Mouse (Mus musculus) midbrain, embryonic 12.5 days (tissue): ENCODE results near the gene Svep1. TPM values are rescaled to one million over a fixed set of nuclear protein-coding genes. Genes with fewer than 3 reads are reported as not detected.

Experiments
- ATAC-seq: fragments of 200-750 bp; cut with Nextera tagmentation; 2 replicates; pipeline ENCODE4 v1.8.0; 2017; ENCODE audit warnings: low read depth, moderate TSS enrichment, moderate library complexity; ENCODE audit not compliant: low FRiP score
- H3K27ac ChIP-seq: fragments of 300-500 bp; sonication (generic); replicated peaks from 2 replicates; pipeline ENCODE4 v1.5.1; 2016; ENCODE audit warnings: mild to moderate bottlenecking
- H3K27me3 ChIP-seq: fragments of 300-500 bp; sonication (generic); 2 replicates; pipeline ENCODE4 v1.6.1; 2016; ENCODE audit warnings: mild to moderate bottlenecking
- H3K36me3 ChIP-seq: fragments of 300-500 bp; sonication (generic); 2 replicates; pipeline ENCODE4 v1.6.1; 2016
- H3K4me1 ChIP-seq: fragments of 300-500 bp; sonication (generic); 2 replicates; pipeline ENCODE4 v1.6.1; 2016
- H3K4me2 ChIP-seq: fragments of 300-500 bp; sonication (generic); replicated peaks from 2 replicates; pipeline ENCODE4 v1.6.1; 2016; ENCODE audit warnings: mild to moderate bottlenecking, moderate library complexity
- H3K4me3 ChIP-seq: fragments of 300-500 bp; sonication (generic); 2 replicates; pipeline ENCODE4 v1.5.1; 2016; ENCODE audit warnings: mild to moderate bottlenecking
- H3K9ac ChIP-seq: fragments of 300-500 bp; sonication (generic); replicated peaks from 2 replicates; pipeline ENCODE4 v1.6.1; 2016; ENCODE audit warnings: mild to moderate bottlenecking, moderate library complexity
- H3K9me3 ChIP-seq: fragments of 300-500 bp; sonication (generic); 2 replicates; pipeline ENCODE4 v1.6.1; 2016; ENCODE audit warnings: mild to moderate bottlenecking
- WGBS: fragments of 180-500 bp; shearing (Covaris S2); methylation state at CpG from one replicate; pipeline ENCODE4 v1.1.7; 2016; 5-methylcytosine and 5-hydroxymethylcytosine counted together
- polyA plus RNA-seq: library from polyadenylated mRNA; unstranded; fragments of >200 nt; fragmentation: Nextera tagmentation; extraction: Ambion mirVana; gene quantifications from 2 replicates; pipeline ENCODE4 v1.2.1, GENCODE M21; 2016

The Svep1 gene
- polyA plus RNA-seq, 1 experiment from 2014 or later = 4.0 TPM

DNA sequence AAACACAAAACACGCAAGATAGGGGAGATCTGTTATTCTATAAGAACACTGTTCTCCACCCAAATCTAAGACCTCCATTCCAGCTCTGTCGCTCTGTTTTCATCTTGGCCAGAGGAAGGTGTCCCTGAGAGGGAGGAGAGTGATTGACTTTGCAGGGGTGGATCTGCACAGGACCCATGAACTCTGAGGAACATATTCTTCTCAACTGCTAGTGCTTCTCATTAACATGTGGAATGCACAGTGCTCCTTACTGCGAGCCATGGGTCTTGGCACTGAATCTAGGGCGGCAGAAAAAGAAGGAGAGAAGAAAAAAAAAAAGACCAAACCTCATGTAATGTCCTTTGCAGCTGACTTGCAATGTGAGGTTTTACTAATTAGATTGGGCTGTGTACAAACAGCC, 9.4 kb downstream of the Svep1 start:
- no peak overlapping the region for H3K9ac ChIP-seq
- no peaks in the 10 kb centered on the region for H3K27me3 ChIP-seq
- H3K36me3 ChIP-seq = no peaks in the 10 kb centered on the region
- no peak for ATAC-seq
- no peak overlapping the region for H3K4me3 ChIP-seq
- H3K9me3 ChIP-seq = 0 out of 2 replicates have a peak, but pooled peaks cover 4% of the 10 kb centered on the region
- H3K27ac ChIP-seq = no peak overlapping the region
- H3K4me1 ChIP-seq = no peaks in the 10 kb centered on the region
- H3K4me2 ChIP-seq = no peak overlapping the region
- 84% methylated on average over 4 of the region's 4 CpGs for WGBS

GRCm38 (mm10) chr4:58196795-58197194, 9.9 kb downstream of the Svep1 start:
- Histone ChIP-seq H3K9me3 (0 out of 2 replicates have a peak, but pooled peaks cover 4% of the 10 kb centered on the region), H3K4me2 (no peak overlapping the region), H3K27me3 (no peaks in the 10 kb centered on the region), H3K4me1 (no peaks in the 10 kb centered on the region), H3K27ac (no peak overlapping the region), H3K9ac (no peak overlapping the region), H3K36me3 (no peaks in the 10 kb centered on the region), H3K4me3 (no peak overlapping the region)
- 91% methylated on average over 4 of the region's 4 CpGs for WGBS
- no peak for ATAC-seq

- no peak overlapping the region for H3K4me3 ChIP-seq
- no peak overlapping the region for H3K9ac ChIP-seq
- no peaks in the 10 kb centered on the region for H3K27me3 ChIP-seq
- 0 out of 2 replicates have a peak, but pooled peaks cover 4% of the 10 kb centered on the region for H3K9me3 ChIP-seq
- 94% methylated on average over 2 of the region's 2 CpGs for WGBS
- H3K36me3 ChIP-seq = no peaks in the 10 kb centered on the region
- H3K4me1 ChIP-seq = no peaks in the 10 kb centered on the region
- H3K27ac ChIP-seq = no peak overlapping the region
- H3K4me2 ChIP-seq = no peak overlapping the region
- no peak for ATAC-seq
Measured at GRCm38 (mm10) chr4:58195936-58196335, 10.7 kb downstream of the Svep1 start.

- Histone ChIP-seq H3K4me2 (no peak overlapping the region), H3K9ac (no peak overlapping the region), H3K27ac (no peak overlapping the region), H3K4me1 (no peaks in the 10 kb centered on the region), H3K27me3 (no peaks in the 10 kb centered on the region), H3K4me3 (no peak overlapping the region), H3K36me3 (no peaks in the 10 kb centered on the region), H3K9me3 (no peaks in the 10 kb centered on the region)
- 84% methylated on average over 5 of the region's 5 CpGs for WGBS
- no peak for ATAC-seq
Measured at GRCm38 (mm10) chr4:58189281-58189680, 17.4 kb downstream of the Svep1 start.

- no peaks in the 10 kb centered on the region for H3K36me3 ChIP-seq
- H3K9ac ChIP-seq = no peak overlapping the region
- H3K27me3 ChIP-seq = no peaks in the 10 kb centered on the region
- H3K4me1 ChIP-seq = no peaks in the 10 kb centered on the region
- WGBS = 84% methylated on average over 3 of the region's 3 CpGs
- no peak overlapping the region for H3K27ac ChIP-seq
- ATAC-seq = no peak
- no peak overlapping the region for H3K4me2 ChIP-seq
- H3K4me3 ChIP-seq = no peak overlapping the region
- no peaks in the 10 kb centered on the region for H3K9me3 ChIP-seq
Measured at GRCm38 (mm10) chr4:58185401-58185800, 21.3 kb downstream of the Svep1 start.

DNA sequence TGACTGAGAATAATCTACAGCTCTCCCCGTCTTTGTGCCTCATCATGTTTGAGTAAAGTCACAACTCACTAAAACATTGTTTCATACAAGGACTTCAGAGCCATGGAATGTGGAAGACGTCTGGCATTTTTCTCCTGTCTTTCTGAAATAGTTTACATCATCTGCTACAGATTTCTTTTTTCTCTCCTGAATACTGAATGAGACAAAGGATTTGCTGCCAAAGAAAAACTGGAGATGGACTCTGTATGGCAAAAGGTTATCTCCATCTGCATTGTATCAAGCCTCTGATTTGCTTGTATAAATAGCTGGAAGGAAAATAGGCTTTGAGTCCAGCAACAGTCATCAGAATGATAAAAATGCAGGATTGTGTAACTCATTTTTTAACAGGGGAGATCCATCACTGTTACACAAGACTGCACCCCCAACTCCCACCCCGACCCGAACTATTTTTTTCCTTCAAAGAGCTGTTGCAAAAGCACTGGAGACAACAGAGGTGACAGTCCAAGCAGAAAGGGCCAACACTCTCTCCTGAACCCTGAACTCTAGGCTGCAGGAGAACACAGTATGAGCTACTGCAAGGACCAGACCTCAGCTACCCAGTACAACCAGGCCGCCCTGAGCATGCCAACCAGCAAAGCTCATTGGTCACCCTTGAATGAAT, 21.8 kb downstream of the Svep1 start:
- 86% methylated on average over 5 of the region's 5 CpGs for WGBS
- Histone ChIP-seq H3K9ac (no peak overlapping the region), H3K4me2 (no peak overlapping the region), H3K27ac (no peak overlapping the region), H3K27me3 (no peaks in the 10 kb centered on the region), H3K4me1 (no peaks in the 10 kb centered on the region), H3K9me3 (no peaks in the 10 kb centered on the region), H3K36me3 (no peaks in the 10 kb centered on the region), H3K4me3 (no peak overlapping the region)
- ATAC-seq = no peak

DNA sequence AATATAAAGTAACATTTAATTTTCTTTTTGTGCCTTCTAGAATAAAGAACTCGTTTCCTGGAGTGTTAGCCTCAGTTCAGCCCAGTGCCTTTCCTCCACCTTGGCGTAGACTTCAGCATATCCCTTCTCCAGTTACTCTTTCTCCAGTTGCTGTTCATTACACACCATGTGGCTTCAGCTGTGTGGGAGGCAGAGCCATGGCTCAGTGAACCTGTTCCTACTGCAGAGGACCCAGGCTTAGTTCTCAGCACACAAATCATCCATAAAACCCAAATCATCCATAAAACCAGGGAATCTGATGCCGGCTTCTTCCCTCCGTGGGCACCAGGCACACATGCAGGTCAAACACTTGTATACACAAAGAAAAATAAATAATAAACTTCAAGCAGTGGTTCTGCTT, 22.8 kb downstream of the Svep1 start:
- 87% methylated on average over 4 of the region's 4 CpGs for WGBS
- no peak for ATAC-seq
- H3K4me2 ChIP-seq = no peak overlapping the region
- no peak overlapping the region for H3K9ac ChIP-seq
- no peaks in the 10 kb centered on the region for H3K4me1 ChIP-seq
- H3K9me3 ChIP-seq = no peaks in the 10 kb centered on the region
- H3K27ac ChIP-seq = no peak overlapping the region
- no peak overlapping the region for H3K4me3 ChIP-seq
- H3K36me3 ChIP-seq = no peaks in the 10 kb centered on the region
- no peaks in the 10 kb centered on the region for H3K27me3 ChIP-seq

DNA sequence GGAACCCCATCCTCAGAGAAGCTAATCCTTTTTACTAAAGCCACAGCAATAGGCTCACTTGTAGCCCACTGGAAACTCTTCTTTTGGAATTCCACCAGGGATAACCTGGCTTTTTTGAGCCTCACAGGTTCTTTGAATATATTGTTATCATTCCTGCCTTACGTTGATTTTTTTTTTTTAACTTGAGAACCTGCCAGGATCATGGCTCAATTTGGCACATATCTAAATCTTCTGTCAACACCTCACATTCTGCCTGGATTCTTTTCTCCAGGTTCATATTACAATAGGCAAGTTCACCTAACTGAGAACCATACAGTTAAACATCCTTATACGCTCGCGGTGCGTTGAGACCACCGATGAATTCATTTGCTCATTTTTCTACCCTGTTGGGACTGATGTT, 28.2 kb downstream of the Svep1 start:
- Histone ChIP-seq H3K27ac (no peak overlapping the region), H3K36me3 (no peaks in the 10 kb centered on the region), H3K4me1 (no peaks in the 10 kb centered on the region), H3K9ac (no peak overlapping the region), H3K27me3 (no peaks in the 10 kb centered on the region), H3K9me3 (no peaks in the 10 kb centered on the region), H3K4me2 (no peak overlapping the region), H3K4me3 (no peak overlapping the region)
- no peak for ATAC-seq
- WGBS = 93% methylated on average over 6 of the region's 6 CpGs

DNA sequence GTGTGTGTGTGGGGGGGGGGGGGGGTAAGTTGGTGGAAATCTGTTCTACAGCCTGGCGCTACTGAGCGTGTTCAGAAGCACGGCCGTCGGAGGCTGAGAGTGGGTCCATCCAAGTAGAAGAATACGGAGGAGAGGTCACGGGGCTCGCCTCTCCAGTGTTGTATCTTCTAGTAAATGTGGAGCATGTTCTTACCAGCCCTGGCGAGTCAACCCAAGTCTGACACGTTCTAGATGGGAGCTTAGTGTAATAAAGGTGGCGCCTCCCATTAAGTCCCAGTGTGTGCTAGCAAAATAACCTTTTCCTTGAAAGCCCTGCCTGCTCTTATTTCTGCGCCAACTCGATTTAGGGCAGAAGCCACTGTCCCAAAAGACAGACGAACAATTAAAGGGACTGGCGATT, 29.4 kb downstream of the Svep1 start:
- Histone ChIP-seq H3K9ac (no peak overlapping the region), H3K27me3 (no peaks in the 10 kb centered on the region), H3K4me1 (no peaks in the 10 kb centered on the region), H3K27ac (no peak overlapping the region), H3K9me3 (no peaks in the 10 kb centered on the region), H3K4me2 (no peak overlapping the region), H3K4me3 (no peak overlapping the region), H3K36me3 (no peaks in the 10 kb centered on the region)
- 92% methylated on average over 15 of the region's 15 CpGs for WGBS
- ATAC-seq = no peak

DNA sequence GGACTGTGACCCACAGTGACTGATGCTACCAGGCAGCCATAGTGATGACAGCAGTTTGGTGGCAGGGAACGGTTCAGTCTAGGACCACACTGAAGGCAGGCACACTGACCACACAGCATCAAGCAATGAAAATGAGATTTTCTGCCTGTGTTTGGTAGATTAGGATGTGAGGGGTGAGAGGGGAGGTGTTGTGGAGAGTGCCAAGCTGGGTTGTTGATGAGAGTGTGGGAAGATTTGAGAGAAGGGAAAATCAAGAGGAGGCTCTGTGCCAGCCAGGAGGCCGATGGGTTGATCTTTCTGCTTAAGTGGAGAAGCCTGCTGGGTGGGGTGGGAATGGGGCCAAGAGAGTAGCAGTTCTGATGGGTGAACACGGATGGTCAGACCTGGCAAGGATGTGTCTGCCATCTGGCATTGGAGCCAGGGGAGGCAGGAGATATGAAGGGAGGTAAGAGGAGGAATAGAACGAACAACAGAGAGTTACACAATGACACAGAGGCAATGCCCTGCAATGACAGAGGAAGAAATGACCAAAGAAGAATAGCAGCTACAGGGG, 32.1 kb downstream of the Svep1 start:
- WGBS = 73% methylated on average over 4 of the region's 4 CpGs

DNA sequence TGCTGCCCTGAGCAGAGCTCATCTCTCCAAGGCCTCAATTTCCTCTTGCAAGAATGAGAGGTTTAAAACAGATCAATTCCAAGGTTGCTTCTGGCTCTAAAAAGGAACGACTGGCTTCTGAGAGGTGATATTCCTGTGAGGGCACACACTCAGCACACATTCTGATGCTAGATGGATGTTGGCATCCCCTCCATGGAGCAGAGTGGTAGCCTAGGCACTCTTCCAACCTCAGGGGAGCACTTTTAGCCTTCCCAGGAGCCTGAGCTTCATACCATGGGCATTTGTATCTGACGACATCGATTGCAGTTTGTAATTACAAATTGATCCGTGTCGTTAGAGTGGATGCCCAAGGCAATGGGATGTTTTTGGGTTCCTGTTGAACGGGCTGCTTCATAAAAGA, 33.3 kb downstream of the Svep1 start:
- Histone ChIP-seq H3K27ac (no peak overlapping the region), H3K4me3 (no peak overlapping the region), H3K9ac (no peak overlapping the region), H3K9me3 (no peaks in the 10 kb centered on the region), H3K4me1 (no peaks in the 10 kb centered on the region), H3K27me3 (no peaks in the 10 kb centered on the region), H3K36me3 (no peaks in the 10 kb centered on the region), H3K4me2 (no peak overlapping the region)
- 89% methylated on average over 6 of the region's 6 CpGs for WGBS
- ATAC-seq = no peak

More for the DNA sequence above, 32.1 kb downstream of the Svep1 start:
- H3K9ac ChIP-seq = no peak overlapping the region
- no peak overlapping the region for H3K4me3 ChIP-seq
- H3K9me3 ChIP-seq = no peaks in the 10 kb centered on the region
- ATAC-seq = no peak
- no peak overlapping the region for H3K27ac ChIP-seq
- no peaks in the 10 kb centered on the region for H3K4me1 ChIP-seq
- no peaks in the 10 kb centered on the region for H3K36me3 ChIP-seq
- H3K4me2 ChIP-seq = no peak overlapping the region
- no peaks in the 10 kb centered on the region for H3K27me3 ChIP-seq

DNA sequence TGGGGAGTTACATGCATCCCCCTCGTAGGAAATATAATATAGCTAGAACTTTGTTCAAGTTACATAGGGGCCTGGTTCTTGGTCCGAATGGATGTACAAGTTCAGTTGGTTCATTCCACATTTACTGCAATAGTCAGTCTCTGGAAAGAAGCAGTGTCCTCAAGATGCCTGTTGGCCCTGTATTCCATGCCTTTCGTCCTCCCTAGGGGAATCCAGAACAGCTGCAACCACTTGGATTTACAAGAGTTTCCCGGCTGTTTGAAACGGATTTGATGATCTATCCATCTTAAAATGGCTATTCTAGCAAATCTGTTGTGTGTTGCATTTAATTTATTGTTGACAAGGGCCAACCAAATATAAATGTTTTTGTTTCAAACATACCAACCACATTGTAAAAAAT, 36.2 kb downstream of the Svep1 start:
- no peaks in the 10 kb centered on the region for H3K9me3 ChIP-seq
- H3K4me3 ChIP-seq = no peak overlapping the region
- H3K9ac ChIP-seq = no peak overlapping the region
- H3K36me3 ChIP-seq = no peaks in the 10 kb centered on the region
- ATAC-seq = no peak
- H3K27me3 ChIP-seq = no peaks in the 10 kb centered on the region
- H3K27ac ChIP-seq = no peak overlapping the region
- no peak overlapping the region for H3K4me2 ChIP-seq
- H3K4me1 ChIP-seq = no peaks in the 10 kb centered on the region
- whole genome bisulfite sequencing = 72% methylated on average over 5 of the region's 5 CpGs

GRCm38 (mm10) chr4:58169918-58170317, 36.7 kb downstream of the Svep1 start:
- WGBS = 78% methylated on average over 2 of the region's 2 CpGs
- H3K36me3 ChIP-seq = no peaks in the 10 kb centered on the region
- no peak overlapping the region for H3K4me2 ChIP-seq
- H3K4me3 ChIP-seq = no peak overlapping the region
- H3K27me3 ChIP-seq = no peaks in the 10 kb centered on the region
- no peak overlapping the region for H3K27ac ChIP-seq
- no peaks in the 10 kb centered on the region for H3K4me1 ChIP-seq
- no peak overlapping the region for H3K9ac ChIP-seq
- ATAC-seq = no peak
- no peaks in the 10 kb centered on the region for H3K9me3 ChIP-seq
